Mouse (Mus musculus) hindbrain, embryonic 12.5 days (tissue): ENCODE data around the gene H2-Aa. TPM values are rescaled to one million over a fixed set of nuclear protein-coding genes. Genes with fewer than 3 reads are reported as not detected.

Source experiments
- ATAC-seq: fragments of 200-750 bp; cut with Nextera tagmentation; 2 replicates; pipeline ENCODE4 v1.8.0; 2017; ENCODE audit warnings: moderate TSS enrichment; ENCODE audit not compliant: low FRiP score
- H3K27ac ChIP-seq: fragments of 300-500 bp; sonication (generic); 2 replicates; pipeline ENCODE4 v1.5.1; 2016; ENCODE audit warnings: mild to moderate bottlenecking
- H3K27me3 ChIP-seq: fragments of 300-500 bp; sonication (generic); 2 replicates; pipeline ENCODE4 v1.6.1; 2016; ENCODE audit warnings: mild to moderate bottlenecking
- H3K36me3 ChIP-seq: fragments of 300-500 bp; sonication (generic); 2 replicates; pipeline ENCODE4 v1.6.1; 2016; ENCODE audit warnings: mild to moderate bottlenecking
- H3K4me1 ChIP-seq: fragments of 300-500 bp; sonication (generic); 2 replicates; pipeline ENCODE4 v1.6.1; 2016
- H3K4me2 ChIP-seq: fragments of 300-500 bp; sonication (generic); replicated peaks from 2 replicates; pipeline ENCODE4 v1.6.1; 2016; ENCODE audit warnings: mild to moderate bottlenecking
- H3K4me3 ChIP-seq: fragments of 300-500 bp; sonication (generic); 2 replicates; pipeline ENCODE4 v1.5.1; 2016; ENCODE audit warnings: mild to moderate bottlenecking
- H3K9ac ChIP-seq: fragments of 300-500 bp; sonication (generic); 2 replicates; pipeline ENCODE4 v1.6.1; 2016; ENCODE audit warnings: mild to moderate bottlenecking, moderate library complexity
- H3K9me3 ChIP-seq: fragments of 300-500 bp; sonication (generic); replicated peaks from 2 replicates; pipeline ENCODE4 v1.6.1; 2016; ENCODE audit warnings: mild to moderate bottlenecking
- WGBS: fragments of 180-500 bp; shearing (Covaris S2); methylation state at CpG from one replicate; pipeline ENCODE4 v1.1.7; 2016; 5-methylcytosine and 5-hydroxymethylcytosine counted together
- polyA plus RNA-seq: library from polyadenylated mRNA; unstranded; fragments of >200 nt; fragmentation: Nextera tagmentation; extraction: Ambion mirVana; gene quantifications from 2 replicates; pipeline ENCODE4 v1.2.1, GENCODE M21; 2016

Gene H2-Aa
- polyA plus RNA-seq, 1 experiment from 2014 or later: 0.19 TPM

DNA sequence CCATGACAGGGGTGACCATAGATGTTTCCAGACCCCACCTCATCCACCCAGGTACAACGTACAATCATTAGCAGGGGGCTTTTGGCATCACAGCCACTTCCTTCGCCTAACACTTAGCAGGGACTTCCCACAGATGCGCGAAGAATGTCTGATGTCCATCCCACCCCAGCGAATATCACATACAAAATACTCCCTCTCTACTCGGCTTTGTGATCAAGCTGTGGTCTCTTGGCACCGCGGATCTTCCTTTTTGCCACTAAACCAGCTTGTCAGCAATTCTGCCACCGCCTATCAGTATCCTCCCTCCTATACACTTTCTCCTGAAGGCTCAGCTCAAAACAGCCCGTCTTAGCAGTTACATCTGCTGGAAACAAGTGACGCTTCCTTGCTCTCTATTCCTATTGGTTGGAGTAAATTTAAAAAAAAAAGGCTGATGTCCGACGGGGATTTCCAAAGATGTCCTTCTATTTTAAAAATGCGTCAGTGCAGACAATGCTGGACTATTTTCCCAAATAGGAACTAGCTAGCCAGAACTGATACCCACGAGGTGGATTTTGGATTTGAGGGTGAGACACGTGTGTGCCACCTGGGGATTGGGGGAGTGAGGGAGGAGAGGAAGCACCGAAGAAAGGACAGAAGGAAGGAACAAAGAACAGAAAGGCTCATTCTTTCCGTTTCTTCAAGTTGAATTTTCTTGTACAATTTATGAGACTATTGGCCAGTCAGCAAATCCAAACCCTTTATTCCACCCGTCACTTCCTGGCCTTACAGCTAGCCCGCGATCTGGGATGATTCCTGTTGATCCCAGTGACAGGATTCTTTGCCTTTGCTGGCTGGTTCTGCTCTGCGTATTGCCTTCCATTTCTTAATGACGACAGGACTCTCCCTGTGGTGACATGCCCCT is 8.5 kb upstream of the H2-Aa start:
- 0 out of 2 replicates have a peak, but pooled peaks cover 2% of the 10 kb centered on the region for H3K4me1 ChIP-seq
- no peaks in the 10 kb centered on the region for H3K36me3 ChIP-seq
- ATAC-seq: peak; percentile 81
- H3K4me3 ChIP-seq: peak overlapping the region; percentile 33
- no peaks in the 10 kb centered on the region for H3K9me3 ChIP-seq
- no peak overlapping the region for H3K27ac ChIP-seq
- WGBS: 24% methylated on average over 23 of the region's 23 CpGs
- H3K9ac ChIP-seq: 0 out of 2 replicates have a peak overlapping the region, but pooled peaks have one; percentile 9
- 0 out of 2 replicates have a peak, but pooled peaks cover 3% of the 10 kb centered on the region for H3K27me3 ChIP-seq
- H3K4me2 ChIP-seq: peak overlapping the region; percentile 51

DNA sequence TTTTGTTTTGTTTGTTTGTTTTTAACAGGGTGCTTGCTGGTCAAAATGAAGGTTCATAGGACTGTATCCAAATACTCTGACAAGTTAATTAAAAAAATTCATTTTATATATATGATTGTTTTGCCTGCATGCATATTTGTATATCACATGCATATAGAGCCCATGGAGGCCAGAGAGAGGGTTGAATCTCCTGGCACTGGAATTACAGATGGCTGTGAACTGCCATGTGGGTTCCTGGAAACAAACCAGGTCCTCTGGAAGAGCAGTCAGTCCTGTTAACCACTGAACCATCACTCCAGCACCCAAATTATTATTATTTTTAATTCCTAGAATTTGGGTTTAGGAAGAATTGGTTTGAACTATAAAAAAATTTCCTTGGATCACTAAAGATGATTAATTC is 7.7 kb upstream of the H2-Aa start:
- Histone ChIP-seq H3K9ac (no peak overlapping the region), H3K27me3 (0 out of 2 replicates have a peak, but pooled peaks cover 3% of the 10 kb centered on the region), H3K36me3 (no peaks in the 10 kb centered on the region), H3K4me3 (no peak overlapping the region), H3K4me2 (no peak overlapping the region), H3K4me1 (0 out of 2 replicates have a peak, but pooled peaks cover 2% of the 10 kb centered on the region), H3K9me3 (no peaks in the 10 kb centered on the region), H3K27ac (no peak overlapping the region)
- ATAC-seq: no peak

DNA sequence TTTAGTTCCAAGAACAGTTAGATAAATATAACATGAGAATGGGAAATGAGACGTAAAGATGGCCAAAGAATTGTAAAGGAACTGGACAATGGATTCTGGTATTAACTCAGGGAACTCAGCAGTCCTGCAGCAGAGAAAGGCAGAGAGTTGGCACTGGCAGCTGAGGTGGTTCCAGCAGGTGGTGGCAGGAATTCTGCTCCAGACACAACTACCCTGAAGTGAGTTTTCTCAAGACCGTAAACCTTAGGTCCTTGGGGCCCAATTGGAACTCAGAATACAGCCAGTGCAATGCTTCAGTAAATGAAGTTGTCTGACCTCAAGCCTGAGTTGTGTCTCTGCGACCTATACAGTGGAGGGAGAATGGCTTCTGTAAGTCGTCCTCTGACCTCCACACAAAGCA is 6.6 kb upstream of the H2-Aa start:
- Histone ChIP-seq H3K4me1 (0 out of 2 replicates have a peak, but pooled peaks cover 2% of the 10 kb centered on the region), H3K9me3 (no peaks in the 10 kb centered on the region), H3K36me3 (no peaks in the 10 kb centered on the region), H3K4me3 (no peak overlapping the region), H3K27me3 (peaks cover 3% of the 10 kb centered on the region; the same call in 1 of the 2 replicates), H3K27ac (no peak overlapping the region), H3K9ac (no peak overlapping the region), H3K4me2 (no peak overlapping the region)
- ATAC-seq: no peak
- WGBS: 71% methylated on average over 4 of the region's 4 CpGs

DNA sequence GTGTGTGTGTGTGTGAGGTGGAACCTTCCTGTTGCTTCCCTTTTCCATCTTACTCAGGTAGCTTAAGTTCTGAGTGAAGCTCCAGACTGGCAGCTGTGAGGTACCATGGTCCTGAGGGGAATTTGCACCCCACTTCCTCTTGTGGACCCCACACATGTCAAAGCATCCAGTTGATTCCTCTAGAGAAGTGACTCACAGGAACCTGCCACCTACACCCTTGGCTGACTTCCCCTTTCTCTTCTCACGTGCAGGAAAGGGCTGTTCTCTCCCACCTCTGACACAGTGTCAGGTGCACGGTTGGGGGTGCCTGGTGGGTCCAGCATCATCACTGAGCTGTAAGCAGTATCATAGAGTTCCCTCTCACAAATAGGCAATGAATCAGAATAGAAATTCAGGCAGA is 5.9 kb upstream of the H2-Aa start:
- H3K4me3 ChIP-seq: no peak overlapping the region
- no peak overlapping the region for H3K9ac ChIP-seq
- peaks cover 3% of the 10 kb centered on the region; the same call in 1 of the 2 replicates for H3K27me3 ChIP-seq
- ATAC-seq: no peak
- H3K9me3 ChIP-seq: no peaks in the 10 kb centered on the region
- 0 out of 2 replicates have a peak, but pooled peaks cover 2% of the 10 kb centered on the region for H3K4me1 ChIP-seq
- H3K27ac ChIP-seq: no peak overlapping the region
- H3K36me3 ChIP-seq: no peaks in the 10 kb centered on the region
- WGBS: 47% methylated on average over 2 of the region's 2 CpGs
- no peak overlapping the region for H3K4me2 ChIP-seq

DNA sequence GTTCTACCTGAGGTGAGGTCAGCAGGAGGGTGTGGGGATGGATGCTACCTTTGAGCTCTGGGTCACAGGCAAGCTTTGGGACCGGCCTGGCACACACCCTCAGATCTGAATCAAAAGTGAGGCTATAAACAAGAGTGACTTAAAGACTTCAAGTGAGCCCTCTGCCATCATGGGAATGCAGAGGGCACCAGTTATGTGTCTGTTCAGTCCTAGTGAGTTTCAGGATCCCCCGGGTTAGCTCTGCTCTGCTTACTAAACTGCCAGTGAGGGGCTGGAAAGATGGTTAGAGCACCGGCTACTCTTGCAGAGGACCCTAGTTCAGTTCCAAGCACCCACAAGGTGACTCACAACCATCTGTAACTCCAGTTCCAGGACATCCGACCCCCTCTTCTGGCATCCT is 4.9 kb upstream of the H2-Aa start:
- Histone ChIP-seq H3K36me3 (no peaks in the 10 kb centered on the region), H3K27me3 (peaks cover 3% of the 10 kb centered on the region; the same call in 1 of the 2 replicates), H3K9me3 (no peaks in the 10 kb centered on the region), H3K4me3 (no peak overlapping the region), H3K27ac (no peak overlapping the region), H3K4me2 (no peak overlapping the region), H3K4me1 (0 out of 2 replicates have a peak, but pooled peaks cover 2% of the 10 kb centered on the region), H3K9ac (no peak overlapping the region)
- no peak for ATAC-seq
- 82% methylated on average over 3 of the region's 4 CpGs for WGBS

DNA sequence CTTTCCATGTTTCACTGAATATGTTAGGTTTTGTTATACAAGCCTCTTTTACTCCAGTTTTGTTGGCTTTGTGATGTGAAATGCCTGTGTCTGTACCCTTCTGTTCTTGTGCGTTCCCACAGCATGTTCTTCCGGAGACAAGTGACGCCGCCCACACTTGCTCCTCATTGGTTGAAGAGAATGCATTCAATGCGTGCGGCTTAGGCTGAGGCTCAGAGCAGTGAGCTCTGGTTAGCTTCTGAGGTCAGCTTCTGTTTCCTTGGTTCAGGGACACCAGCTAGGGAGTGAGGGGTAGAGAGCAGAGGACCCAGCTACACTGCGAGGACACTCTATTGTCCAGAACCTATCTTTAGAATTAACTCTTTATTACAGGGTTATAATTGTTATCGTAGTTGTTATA is 4.0 kb upstream of the H2-Aa start:
- H3K9ac ChIP-seq: no peak overlapping the region
- no peak overlapping the region for H3K4me3 ChIP-seq
- no peaks in the 10 kb centered on the region for H3K9me3 ChIP-seq
- no peak overlapping the region for H3K4me2 ChIP-seq
- 15% methylated on average over 8 of the region's 8 CpGs for WGBS
- H3K36me3 ChIP-seq: no peaks in the 10 kb centered on the region
- H3K4me1 ChIP-seq: 0 out of 2 replicates have a peak, but pooled peaks cover 2% of the 10 kb centered on the region
- H3K27me3 ChIP-seq: peaks cover 2% of the 10 kb centered on the region; the same call in 1 of the 2 replicates
- H3K27ac ChIP-seq: no peak overlapping the region
- ATAC-seq: peak; percentile 85

DNA sequence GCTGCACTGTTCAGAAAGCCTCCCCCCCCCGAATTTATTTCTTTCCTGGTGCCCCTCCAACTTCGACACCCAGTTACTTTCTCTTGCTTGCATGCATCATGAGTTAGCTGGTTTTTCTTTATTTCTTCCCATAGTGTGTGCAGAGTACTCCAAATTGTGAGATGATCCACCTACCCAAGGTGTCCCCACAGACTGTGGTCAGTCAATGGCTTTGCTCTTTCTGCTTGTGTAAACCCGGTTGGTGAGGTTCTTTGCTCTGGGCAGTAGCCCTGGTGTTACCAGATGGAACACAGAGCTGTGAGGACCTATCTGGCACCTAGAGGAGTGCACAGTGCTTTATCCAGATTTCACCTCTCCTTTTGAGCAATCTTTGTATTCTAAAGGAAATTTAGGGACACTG is 508 bp upstream of the H2-Aa start:
- Histone ChIP-seq H3K4me1 (0 out of 2 replicates have a peak, but pooled peaks cover 2% of the 10 kb centered on the region), H3K4me2 (no peak overlapping the region), H3K27me3 (peaks cover 3% of the 10 kb centered on the region; the same call in 1 of the 2 replicates), H3K9me3 (no peaks in the 10 kb centered on the region), H3K36me3 (no peaks in the 10 kb centered on the region), H3K9ac (no peak overlapping the region), H3K4me3 (no peak overlapping the region), H3K27ac (no peak overlapping the region)
- WGBS: 69% methylated on average over 3 of the region's 3 CpGs
- no peak for ATAC-seq

DNA sequence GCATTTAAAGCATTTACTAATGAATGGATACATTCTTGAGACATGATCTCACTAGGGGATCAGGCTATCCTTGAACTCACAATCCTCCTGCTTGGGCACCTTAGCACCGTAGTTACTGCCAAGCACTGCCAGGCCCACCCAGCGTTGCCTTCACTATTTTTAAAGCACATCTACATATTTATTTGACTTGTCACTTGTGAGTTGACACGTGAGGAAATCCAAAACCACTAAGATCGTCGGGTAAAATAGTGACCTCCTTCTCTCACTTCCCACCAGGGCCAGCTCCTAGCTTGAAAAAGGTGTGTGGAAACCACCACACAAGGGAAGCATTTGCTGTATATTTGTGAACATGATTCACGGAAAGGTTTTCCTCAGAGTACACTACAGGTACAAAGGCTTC is 624 bp downstream of the H2-Aa start:
- Histone ChIP-seq H3K9me3 (no peaks in the 10 kb centered on the region), H3K9ac (no peak overlapping the region), H3K4me3 (no peak overlapping the region), H3K27me3 (peaks cover 3% of the 10 kb centered on the region; the same call in 1 of the 2 replicates), H3K4me2 (no peak overlapping the region), H3K4me1 (0 out of 2 replicates have a peak, but pooled peaks cover 2% of the 10 kb centered on the region), H3K27ac (no peak overlapping the region), H3K36me3 (no peaks in the 10 kb centered on the region)
- ATAC-seq: no peak
- 73% methylated on average over 6 of the region's 6 CpGs for WGBS

DNA sequence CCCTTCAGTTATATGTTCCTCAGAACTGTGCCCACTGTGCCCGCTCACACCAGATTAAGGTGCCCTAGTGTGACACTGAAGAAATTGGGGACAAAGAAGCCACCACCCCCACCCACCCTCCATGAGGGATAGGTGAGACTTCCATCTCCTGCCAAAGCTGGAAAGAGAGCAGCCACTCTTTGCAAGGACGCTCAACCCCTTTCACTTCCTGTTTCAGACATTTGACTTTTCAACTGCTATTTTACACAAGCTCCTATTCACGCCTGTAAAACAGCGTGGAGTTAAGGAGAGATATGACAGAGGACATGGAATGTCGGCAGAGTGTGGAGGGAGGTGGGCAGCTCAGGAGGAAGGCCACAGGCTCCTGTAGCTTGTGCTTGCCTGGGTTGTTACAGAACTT is 1.1 kb downstream of the H2-Aa start:
- WGBS: 88% methylated on average over 5 of the region's 5 CpGs
- H3K4me3 ChIP-seq: no peak overlapping the region
- no peak overlapping the region for H3K4me2 ChIP-seq
- 0 out of 2 replicates have a peak, but pooled peaks cover 2% of the 10 kb centered on the region for H3K4me1 ChIP-seq
- H3K9me3 ChIP-seq: no peaks in the 10 kb centered on the region
- no peak overlapping the region for H3K9ac ChIP-seq
- H3K27me3 ChIP-seq: peaks cover 3% of the 10 kb centered on the region; the same call in 1 of the 2 replicates
- H3K27ac ChIP-seq: no peak overlapping the region
- H3K36me3 ChIP-seq: no peaks in the 10 kb centered on the region
- ATAC-seq: no peak

DNA sequence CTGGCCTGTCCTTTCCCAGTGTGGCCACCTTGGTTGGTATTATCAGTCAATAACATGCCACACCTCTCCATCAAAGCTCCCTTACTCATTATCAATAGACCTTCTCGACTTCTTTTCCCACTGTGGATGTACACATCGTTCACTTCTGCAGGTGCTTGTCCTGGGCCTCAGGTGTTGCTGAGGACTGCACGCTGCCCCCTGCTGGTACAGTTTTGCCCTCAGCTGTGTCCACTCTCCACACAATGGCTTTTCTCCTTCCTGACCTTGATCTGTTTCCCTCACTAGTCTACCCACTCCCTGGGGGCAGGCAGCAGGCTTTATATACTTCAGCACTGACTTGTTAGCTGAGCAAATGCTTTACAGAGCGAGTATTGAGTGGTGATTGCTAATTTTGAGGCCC is 1.8 kb downstream of the H2-Aa start:
- H3K4me1 ChIP-seq: no peaks in the 10 kb centered on the region
- 42% methylated on average over 4 of the region's 4 CpGs for WGBS
- H3K9ac ChIP-seq: no peak overlapping the region
- no peak overlapping the region for H3K4me3 ChIP-seq
- ATAC-seq: no peak
- H3K9me3 ChIP-seq: no peaks in the 10 kb centered on the region
- no peaks in the 10 kb centered on the region for H3K36me3 ChIP-seq
- peaks cover 3% of the 10 kb centered on the region; the same call in 1 of the 2 replicates for H3K27me3 ChIP-seq
- no peak overlapping the region for H3K4me2 ChIP-seq
- no peak overlapping the region for H3K27ac ChIP-seq

DNA sequence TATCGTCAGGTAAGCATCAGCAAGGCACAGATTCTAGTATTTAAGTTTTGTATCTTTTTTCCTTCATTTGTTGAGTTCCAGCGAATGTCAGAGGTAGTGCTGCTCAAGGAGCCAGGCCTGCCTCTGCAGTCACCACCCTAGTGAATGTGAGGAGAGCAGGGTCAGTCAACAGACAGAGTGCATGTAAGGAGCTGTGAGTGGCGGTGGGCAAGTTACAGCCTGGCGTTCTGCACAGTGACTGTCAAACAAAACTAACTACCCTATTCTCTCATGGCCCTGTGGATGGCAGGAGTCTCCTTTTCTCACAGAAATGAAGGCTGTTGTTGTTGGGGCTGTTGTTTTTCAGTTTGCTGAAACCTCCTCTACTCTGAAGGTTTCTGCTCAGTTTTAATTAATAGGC is 2.3 kb downstream of the H2-Aa start:
- ATAC-seq: no peak
- no peak overlapping the region for H3K9ac ChIP-seq
- 79% methylated on average over 4 of the region's 4 CpGs for WGBS

DNA sequence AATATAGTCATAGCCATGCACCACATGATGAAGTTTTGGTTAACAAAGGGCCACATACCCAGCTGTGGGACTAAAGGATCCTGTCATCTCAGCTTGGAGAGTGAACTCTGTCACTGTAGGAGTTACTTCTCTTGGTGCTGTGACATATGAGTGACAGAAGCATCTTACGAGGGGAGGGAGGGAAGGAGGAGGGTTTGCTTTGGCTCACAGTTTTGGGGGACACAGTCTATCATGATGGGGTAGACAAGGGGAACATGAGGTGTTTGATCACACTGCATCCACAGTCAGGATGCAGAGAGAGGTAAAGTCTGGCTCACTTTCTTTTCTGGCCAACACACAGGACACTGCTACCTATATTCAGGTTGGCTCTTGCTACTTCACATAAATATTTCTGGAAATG is 5.8 kb downstream of the H2-Aa start:
- Histone ChIP-seq H3K4me1 (no peaks in the 10 kb centered on the region), H3K36me3 (no peaks in the 10 kb centered on the region), H3K27ac (no peak overlapping the region), H3K4me2 (no peak overlapping the region), H3K27me3 (0 out of 2 replicates have a peak, but pooled peaks cover 3% of the 10 kb centered on the region), H3K9ac (no peak overlapping the region), H3K9me3 (no peaks in the 10 kb centered on the region), H3K4me3 (no peak overlapping the region)
- no peak for ATAC-seq
- 73% methylated on average over 1 of the region's 1 CpGs for WGBS

More for the DNA sequence above, 2.3 kb downstream of the H2-Aa start:
- no peaks in the 10 kb centered on the region for H3K9me3 ChIP-seq
- no peak overlapping the region for H3K4me3 ChIP-seq
- no peaks in the 10 kb centered on the region for H3K4me1 ChIP-seq
- no peak overlapping the region for H3K27ac ChIP-seq
- H3K36me3 ChIP-seq: no peaks in the 10 kb centered on the region
- H3K27me3 ChIP-seq: peaks cover 3% of the 10 kb centered on the region; the same call in 1 of the 2 replicates
- no peak overlapping the region for H3K4me2 ChIP-seq
